Mouse (Mus musculus) retina, embryonic 14.5 days (tissue): ENCODE data around the gene Nup210l.
A peak's percentile ranks its signal among the peaks of the same experiment; 100 is the strongest.
"Not testable (repeated sequence)": the region's sequence is repeated elsewhere in the genome, so short reads cannot be mapped to it uniquely, and the experiment has no call there.

Experiments
- DNase-seq: peaks from one replicate; pipeline ENCODE4 v3.0.0-alpha.2; 2015; ENCODE audit warnings: low spot score

Nup210l gene

DNA sequence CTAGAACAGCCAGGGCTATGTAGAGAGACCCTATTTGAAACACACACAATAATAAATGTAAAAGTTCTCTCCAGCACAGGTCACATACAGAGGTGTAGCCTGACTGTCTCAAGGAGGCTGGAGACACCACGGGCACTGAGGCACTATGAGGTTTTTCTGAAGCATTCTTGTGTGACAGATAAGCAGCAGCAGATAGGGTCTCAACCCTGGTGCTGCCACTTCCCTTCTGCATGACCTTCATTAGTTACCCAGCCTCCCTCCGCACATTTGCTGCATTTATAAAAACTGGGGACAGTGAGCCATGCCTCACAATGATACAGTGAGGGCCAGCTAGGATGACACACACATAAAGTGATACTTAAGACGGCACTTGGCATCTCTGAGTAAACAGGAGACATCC, 119.0 kb downstream of the Nup210l start:
- DNase-seq, result no peak

DNA sequence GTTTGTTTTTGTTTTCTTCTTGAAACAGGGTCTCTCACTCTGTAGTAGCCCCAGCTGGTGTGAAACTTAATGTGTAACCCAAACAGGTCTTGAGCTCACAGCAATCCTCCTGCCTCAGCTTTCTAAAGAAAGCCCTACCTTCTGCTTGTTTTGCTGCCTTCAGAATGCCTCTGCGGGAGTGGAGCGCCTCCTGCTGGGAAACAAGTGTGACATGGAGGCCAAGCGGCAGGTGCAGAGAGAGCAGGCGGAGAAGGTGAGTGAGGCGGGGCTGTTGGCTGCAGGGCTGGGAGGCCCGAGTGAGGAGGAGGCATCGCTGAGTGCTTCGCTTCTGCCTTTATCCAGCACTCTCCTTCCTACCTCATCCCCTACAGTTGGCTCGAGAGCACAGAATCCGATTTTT, 120.4 kb downstream of the Nup210l start:
- DNase-seq, result no peak

DNA sequence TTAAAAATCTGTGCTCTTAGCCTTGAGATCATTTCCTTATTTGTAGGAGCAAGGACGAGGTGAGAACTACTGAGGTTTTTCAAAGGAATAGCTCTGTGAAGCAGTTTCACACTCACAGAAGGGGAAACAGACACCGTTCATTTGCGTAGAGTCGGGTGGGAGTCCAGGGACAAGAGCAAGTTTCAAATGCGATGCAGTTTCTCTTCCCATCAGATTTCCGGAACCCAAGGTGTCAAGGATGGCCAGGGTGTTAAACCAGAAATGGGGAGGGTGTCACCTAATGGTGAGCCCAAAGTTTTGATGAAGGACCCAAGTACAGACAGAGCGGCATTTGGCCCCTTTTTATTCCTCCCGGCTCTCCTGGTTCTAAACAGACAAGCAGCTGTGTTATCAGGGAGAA, 127.1 kb downstream of the Nup210l start:
- no peak for DNase-seq

DNA sequence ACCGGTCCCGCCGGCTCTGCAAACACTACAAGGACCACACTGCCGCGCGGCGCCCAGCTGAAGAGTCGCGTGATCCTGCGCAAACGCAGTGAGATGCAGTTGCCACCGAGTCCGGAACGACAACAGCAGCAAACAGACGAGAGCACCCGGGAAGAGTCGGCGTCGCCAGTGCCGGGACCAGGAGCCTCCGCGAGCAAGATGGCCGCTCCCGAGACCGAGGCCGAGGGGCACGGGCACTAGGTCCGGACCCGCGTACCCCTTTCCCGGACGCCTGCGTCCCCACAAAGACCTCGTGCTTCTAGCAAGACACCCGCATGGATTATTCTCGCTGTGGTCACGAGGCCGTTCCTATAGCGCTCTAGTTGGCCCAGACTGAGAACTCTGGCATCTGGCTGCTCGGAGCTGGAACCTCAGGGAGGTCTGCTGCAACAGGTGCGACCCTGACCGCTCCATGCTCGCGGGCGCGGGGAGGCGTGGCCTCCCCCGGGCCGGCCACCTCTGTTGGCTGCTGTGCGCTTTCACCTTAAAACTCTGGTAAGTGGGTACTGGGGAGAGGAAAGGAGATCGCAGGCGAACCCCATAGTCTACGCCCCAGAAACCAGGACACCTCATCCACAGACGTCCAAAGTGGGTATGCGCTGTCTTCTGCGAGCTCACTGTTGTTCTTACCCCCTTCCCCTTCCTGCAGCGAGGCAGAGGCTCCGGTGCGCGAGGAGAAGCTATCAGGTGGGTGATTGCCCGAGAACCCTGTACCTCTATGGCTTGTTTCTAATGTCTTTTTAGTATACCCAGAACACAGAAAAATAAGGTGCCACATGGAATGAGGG, 127.8 kb downstream of the Nup210l start, which contains the start of gene Jtb:
Jtb (plus strand) TSS at position 91 of the 827 bp plus-strand sequence.
- DNase-seq, result peak; percentile 93

DNA sequence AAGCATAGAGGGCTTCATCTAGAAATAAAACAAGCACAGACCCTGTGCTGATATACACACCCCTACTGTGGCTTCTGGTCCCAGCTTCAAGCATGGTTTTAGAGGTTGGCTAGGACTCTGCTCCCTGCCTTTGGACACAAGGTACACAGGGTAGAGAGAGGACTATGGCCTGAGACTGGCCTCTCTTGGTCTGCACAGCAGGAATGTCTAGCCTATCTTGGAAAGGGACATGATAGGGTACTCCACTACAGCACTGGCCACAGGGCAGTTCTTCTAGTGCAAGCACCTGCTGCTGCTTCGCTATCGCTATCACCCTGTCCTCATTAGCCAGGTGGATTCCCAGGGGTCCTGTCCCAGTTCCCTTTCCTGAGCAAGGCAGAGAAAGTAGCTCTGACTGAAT, 137.3 kb downstream of the Nup210l start:
- no peak for DNase-seq

DNA sequence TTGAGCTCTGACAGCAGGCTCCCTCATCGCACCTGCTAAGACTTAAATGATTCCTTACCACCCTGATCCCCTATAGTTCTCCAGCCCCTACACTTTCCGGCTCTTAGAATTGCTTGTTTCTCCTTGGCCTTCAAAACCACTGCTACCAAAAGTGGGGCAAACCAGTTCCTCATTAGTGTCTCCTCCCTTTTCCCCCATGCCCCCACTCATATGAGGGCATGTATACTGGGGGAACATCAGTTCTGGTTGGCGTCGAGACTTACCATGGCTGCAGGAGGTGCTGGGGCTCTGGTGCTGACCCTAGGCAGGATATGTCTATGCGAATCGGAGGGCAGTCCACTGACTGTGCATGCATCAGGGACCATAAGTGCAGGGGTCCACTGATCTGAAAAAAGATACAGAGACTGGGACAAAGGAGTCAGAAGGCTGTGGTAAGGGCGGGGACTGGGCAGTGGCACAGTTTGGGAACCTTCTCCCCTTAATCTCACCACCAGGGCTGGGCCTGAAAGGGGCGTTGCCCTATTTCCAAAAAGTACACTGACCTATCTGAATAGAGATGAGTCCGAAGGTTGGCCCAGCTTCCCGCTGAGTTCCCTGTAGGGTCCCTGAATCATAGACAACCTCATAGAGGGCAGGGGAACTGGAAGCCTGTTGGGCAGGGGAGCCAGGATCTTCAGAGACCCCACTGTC, 137.9 kb downstream of the Nup210l start:
- no peak for DNase-seq

DNA sequence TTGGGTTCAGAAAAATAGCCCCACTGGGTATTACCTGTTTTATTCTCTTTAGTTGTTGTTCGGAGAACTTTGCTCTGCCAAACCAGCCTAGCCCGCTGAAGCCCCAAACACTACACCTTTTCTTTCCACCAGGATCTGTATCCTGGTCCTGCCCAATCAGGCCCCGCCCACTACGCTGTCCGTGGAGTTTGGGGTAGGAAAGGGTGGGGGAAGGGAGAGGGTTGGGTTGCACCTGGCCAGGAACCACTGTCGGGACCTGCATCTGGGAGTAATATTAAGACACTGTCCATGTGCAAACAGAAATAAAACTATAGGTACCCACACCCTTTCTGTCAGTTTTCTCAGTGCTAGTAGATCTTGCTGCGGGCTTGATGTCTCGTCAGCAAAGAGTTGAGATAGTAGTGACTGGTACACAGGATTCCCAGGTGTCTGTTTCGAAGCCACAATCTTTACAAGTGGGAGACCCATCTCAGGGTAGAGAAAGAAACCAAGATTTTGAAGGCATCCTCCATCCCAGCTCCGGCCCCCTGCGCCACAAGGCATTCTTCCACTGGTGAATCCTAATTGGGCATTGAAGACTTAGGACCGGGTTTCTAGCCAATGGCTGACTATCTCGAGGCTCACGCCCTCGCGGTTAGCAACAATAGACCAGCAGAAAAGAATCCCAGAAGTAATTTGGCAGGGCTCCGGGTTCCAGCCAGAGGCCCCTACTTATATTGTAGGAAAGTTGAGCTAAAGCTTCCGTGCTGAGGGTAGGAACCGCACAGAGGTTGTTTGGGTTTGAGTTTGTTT, 139.2 kb downstream of the Nup210l start, which contains the start of gene Creb3l4:
Creb3l4 (minus strand) TSS at position 529 of the 792 bp plus-strand sequence.
- DNase-seq, result peak; percentile 80

DNA sequence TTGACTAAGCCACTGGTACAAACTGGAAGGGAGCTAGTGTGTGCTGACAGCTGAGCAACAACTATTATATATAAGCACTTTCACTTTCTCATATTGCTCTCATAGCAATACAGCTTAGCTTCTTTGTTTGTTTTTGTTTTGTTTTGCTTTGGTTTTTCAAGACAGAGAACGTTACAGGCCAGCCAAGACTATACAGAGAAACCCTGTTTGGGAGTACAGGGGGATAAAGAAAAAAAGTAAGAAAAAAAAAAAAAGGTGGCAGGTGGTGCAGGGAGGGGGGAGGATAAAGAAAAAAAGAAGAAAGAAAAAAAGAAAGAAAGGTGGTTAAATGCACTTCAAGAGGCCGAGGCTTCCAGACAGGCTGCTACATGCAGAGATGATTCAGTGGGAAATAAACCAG, 141.5 kb downstream of the Nup210l start:
- no peak for DNase-seq

DNA sequence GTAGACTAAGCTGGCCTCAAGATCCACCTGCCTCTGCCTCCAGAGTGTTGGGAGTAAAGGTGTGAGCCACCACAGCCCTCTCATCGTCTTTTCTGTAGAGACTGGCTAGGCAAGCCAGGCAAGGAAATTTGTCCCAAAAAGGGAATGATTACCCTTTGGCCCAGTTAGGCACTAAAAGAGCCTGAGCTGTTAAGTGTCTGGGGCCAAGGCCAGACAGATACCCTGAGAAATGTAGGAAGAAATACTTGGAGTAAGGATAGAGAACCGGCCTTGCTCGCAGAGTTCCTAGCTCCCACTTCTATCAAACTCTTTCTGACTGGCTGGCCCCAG, 143.7 kb downstream of the Nup210l start:
- DNase-seq, result no peak

DNA sequence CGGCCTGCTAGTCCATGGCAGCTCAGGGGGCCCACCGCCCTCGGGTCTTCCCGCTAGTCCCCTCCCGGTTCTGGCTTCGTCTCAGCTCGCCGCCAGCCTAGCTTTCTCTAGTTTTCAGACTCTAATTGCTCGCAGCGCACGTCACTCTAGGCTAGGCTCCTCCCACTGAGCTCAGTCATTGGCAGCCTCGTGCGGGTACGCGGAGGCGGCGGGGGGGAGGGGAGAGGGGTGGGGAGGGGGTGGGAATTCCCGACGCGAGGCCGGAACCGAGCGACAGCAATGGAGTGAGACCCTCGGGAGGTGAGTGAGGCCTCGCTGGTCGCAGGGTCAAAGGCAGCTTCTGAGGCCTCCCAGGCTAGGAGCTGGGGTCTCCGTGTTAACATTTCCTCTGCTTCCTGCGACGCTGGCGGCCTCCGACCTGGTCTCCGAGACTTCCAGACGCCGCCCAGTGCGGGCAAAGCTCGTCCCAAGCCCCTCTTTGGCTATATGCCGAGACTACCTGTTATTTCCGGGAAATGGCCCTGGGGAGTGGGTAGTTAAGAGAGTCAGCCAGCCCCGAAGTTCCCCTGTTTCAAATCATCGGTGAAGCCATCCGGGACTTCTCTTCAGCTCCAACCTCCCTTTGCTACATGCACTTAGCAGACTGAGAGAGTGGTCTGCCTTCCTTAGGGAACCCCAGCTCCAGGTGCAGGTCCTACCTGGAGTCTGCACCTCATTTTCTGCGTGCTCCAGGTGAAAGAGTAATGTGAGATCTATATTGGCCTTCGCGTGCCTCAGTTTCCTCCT, 144.2 kb downstream of the Nup210l start, which contains the start of gene Slc39a1:
Slc39a1 (plus strand) TSS at position 213 of the 786 bp plus-strand sequence.
- DNase-seq, result peak; percentile 98

DNA sequence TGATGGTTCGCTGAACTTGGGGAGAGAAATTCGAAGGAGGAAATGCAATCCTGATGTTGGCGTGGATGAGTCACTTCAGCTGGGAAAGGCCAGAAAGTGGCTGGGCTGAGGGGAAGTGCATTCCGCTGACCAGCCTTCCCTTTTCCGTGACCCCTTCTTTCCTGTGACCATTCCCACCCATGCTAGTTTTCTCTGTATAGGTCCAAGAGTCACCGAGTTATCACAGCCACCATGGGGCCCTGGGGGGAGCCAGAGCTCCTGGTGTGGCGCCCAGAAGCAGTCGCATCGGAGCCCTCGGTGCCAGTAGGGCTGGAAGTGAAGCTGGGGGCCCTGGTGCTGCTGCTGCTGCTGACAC, 144.8 kb downstream of the Nup210l start:
- DNase-seq, result peak; percentile 21

DNA sequence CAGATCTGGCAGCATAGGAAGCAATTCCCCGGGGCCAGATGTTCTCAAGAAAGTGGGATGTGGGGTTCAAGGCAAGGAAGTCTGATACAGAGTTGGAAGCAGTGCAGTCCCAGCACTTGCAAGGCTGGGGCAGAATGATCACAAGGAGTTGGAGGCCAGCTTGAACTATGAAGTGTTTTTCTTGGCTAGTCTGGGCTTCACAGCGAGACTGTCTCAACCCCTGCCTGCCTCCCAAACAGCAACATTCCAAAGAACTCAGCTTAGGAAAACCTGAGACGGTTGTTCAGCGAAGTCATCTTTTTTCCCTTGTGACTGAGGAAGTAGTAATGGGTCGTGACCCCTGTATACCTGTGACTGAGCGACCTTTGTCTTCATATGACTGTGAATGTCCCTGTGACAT, 146.9 kb downstream of the Nup210l start:
- no peak for DNase-seq

DNA sequence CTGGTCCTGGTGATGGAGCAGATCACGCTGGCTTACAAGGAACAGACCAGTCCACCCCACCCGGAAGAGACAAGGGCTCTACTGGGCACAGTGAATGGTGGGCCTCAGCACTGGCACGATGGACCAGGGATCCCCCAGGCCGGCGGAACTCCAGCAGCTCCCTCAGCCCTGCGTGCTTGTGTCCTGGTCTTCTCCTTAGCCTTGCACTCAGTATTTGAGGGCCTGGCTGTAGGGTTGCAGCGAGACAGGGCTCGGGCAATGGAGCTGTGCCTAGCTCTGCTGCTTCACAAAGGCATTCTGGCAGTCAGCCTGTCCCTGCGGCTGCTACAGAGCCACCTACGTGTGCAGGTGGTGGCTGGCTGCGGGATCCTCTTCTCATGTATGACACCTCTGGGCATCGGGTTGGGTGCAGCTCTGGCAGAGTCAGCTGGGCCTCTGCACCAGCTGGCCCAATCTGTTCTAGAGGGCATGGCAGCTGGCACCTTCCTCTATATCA, 147.8 kb downstream of the Nup210l start:
- DNase-seq, result not testable (repeated sequence)

DNA sequence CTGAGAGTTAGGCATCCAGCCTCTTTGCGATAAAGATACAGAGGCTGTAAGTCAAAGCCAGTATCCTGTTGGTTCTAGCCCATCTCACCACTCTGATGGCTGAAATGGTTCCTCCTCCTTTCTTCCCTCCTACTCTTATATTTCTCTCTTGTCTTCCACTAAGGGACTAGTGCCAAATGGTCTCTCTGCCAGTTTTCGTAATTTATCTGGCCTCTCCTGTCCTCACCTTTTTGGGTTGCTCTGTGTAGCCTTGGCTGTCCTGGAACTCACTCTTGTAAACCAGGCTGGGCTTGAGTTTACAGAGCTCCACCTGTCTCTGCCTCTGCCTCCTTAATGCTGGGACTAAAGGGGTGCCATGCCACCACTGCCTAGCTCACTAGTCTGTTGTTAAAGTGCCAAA, 148.7 kb downstream of the Nup210l start:
- DNase-seq, result not testable (repeated sequence)

DNA sequence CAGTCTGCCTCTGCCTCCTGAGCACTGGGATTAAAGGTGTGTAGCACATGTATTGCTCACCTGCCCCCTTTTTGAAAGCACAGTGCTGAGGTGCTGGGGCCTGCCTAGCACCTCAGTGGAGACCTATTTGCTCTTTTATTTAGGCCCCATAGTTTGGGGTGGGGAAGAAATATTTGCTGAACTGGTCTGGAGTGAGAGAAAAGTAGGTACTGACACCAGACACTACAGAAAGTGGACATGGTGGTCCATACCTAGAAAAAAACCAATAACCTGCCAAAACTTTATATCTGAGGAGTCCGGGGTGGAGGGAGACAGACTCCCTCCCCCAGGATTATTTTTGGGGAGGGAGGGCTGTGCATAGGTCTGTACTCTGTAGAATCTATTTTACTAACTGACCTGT, 149.2 kb downstream of the Nup210l start:
- DNase-seq, result not testable (repeated sequence)

DNA sequence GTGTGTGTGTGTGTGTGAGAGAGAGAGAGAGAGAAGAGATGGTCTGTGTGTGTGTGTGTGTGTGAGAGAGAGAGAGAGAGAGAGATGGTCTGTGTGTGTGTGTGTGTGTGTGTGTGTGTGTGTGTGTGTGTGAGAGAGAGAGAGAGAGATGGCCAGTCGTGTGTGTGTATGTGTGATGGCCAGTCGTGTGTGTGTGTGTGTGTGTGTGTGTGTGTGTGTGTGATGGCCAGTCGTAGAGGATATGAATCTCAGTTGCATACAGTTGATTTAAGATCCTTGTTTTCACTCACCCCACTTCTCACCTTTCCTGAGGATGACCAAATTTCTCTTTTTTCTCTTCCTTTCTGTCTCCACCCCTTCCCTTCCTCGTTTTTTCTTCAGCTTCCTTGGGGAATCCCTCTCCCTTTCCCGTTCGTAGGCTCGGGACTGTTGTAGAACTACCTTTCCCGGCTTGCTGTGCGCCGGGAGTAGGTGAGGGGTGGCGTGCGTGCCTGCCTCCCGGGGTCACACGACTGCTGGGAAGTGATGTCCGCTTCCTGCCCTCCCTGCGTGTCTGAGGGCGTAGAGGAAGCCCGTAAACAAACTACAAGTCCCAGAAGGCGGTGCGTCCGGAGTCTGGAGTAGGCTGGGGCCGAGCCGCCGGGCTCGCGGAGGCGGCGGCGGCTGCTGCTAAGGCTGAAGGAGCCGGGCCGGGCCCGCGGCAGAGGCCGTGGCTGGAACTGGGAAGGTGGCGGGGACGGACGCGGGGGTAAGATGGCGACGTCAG, 149.9 kb downstream of the Nup210l start, which contains the start of gene Crtc2:
Crtc2 (plus strand) TSS at position 511 of the 766 bp plus-strand sequence.
- DNase-seq, result peak; percentile 94

DNA sequence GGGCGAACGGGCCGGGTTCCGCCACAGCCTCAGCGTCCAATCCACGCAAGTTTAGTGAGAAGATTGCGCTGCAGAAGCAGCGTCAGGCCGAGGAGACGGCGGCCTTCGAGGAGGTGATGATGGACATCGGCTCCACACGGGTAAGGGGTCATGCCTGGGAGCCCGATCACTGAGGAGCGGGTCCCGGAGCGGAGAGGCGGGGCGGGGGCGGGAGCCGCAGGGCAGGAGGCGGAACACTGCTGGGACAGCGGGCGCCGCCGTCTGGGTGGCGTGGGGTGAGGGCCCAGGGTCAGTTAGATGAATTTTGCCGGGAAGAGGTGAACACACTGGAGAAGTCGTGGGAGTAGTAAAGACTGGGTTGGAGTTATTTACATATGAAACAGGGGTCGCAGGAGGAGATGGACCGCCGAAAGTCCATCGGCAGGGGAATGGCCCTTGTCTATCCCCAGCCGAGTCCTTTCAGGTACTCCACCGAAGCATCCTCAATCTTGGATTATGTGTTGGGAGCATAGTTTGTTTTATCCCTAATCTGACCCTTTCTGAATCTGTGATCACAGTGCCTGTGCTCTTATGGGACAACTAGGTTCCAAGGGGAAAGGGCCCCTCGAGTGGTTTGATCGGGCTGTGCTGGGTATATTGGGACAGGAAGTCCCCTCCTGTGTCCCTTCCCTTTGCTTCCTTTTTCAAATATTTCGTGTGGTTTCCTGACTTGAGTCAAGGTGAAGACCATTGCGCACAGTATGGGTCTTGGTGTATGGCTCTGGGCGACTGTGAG, 150.7 kb downstream of the Nup210l start:
- DNase-seq, result peak; percentile 17

DNA sequence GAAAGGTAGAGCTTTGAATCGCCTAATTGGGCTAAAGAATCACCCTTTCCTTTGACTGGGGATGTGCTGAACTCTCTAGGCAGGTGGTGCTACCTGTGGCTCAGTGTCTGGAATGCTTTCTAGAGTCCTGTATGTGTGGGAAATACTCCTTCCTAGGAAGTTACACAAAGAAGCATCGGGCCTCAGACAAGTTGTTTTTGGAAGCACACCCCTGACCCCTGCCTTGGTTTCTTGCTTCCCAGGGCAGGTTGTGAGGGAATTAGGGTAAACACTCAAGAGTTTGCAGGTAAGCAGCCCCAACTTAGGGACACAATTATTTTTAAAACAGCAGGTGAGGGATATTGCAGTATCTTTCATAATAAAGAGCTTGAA, 151.2 kb downstream of the Nup210l start:
- no peak for DNase-seq

DNA sequence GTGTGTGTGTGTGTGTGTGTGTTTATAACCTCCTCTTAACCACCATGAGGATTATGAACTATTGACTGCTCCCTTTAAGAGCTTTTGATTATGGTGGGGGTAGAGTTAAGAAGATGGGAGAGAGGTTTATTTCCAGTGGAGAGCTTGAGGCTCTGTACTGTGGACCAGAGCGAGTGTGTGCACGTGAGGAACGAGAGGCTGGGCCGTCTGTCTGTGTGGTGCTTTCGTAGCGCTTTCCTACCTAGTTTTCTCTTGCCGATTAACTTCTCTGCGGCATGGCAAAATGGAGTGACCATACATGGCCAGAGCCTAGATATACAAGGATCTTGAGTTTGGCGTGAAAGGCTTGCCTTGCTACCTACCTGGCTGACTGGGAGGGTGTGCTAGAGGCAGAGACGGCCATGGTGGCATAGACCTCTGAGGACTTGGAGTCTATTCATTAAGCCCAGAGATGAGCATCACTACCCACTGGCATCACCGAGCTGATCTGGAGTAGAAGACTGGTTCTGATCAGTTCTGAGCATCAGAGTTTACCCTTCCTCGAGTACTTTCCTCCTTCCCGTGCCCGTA, 151.9 kb downstream of the Nup210l start:
- no peak for DNase-seq
